Mouse (Mus musculus): ENCODE measurements around the gene Kyat1.
"Not testable (repeated sequence)": the region's sequence is repeated elsewhere in the genome, so short reads cannot be mapped to it uniquely, and the experiment has no call there.

DNA sequence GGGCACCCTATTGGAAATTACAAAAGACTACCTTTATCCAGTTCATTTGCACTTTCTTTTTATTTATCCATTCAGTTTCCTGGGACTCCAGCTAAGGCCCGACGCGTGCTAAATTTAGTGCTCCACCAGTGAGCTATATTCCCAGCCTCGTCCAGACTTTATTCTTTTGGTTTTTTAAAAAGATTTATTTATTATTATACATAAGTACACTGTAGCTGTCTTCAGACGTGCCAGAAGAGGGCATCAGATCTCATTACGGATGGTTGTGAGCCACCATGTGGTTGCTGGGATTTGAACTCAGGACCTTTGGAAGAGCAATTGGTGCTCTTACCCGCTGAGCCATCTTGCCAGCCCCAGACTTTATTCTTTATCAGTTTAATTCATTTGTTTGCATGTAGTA is 26.9 kb downstream of the Kyat1 start:
- TF ChIP-seq CTCF (IDR thresholded peaks at IDR 0.05; ENCODE audit: borderline replicate concordance, extremely low read depth, insufficient read depth, insufficient read length); POLR2A (IDR thresholded peaks at IDR 0.05; ENCODE audit: borderline replicate concordance, extremely low read depth, insufficient read depth, insufficient read length, poor library complexity, severe bottlenecking): not testable (repeated sequence)

Data from brain, embryonic 14.5 days (tissue).